Mouse (Mus musculus): ENCODE results near the gene Ykt6. TPM values are rescaled to one million over a fixed set of nuclear protein-coding genes. Genes with fewer than 3 reads are reported as not detected.

Ykt6 gene
- polyA plus RNA-seq, 1 experiment from 2014 or later, result 39.1 TPM

- Histone ChIP-seq H3K36me3 (ENCODE audit: control insufficient read depth, insufficient read depth, low read length) (0 out of 2 replicates have a peak, but pooled peaks cover 10% of the 10 kb centered on the region), H3K4me1 (ENCODE audit: control insufficient read depth, insufficient read depth, low read length) (no peaks in the 10 kb centered on the region), H3K27ac (ENCODE audit: low read depth, low read length) (no peak overlapping the region), H3K4me2 (ENCODE audit: low read depth, low read length) (no peak overlapping the region), H3K9me3 (ENCODE audit: control insufficient read depth, low read length) (no peaks in the 10 kb centered on the region), H3K9ac (replicated peaks; ENCODE audit: low read depth, low read length) (no peak overlapping the region), H3K27me3 (ENCODE audit: control insufficient read depth, insufficient read depth, low read length) (no peaks in the 10 kb centered on the region), H3K4me3 (ENCODE audit: low read depth, low read length) (no peak overlapping the region)
- no peak for ATAC-seq (ENCODE audit: low read depth)
- 56% methylated on average over 9 of the region's 9 CpGs for WGBS
These were observed 20.6 kb downstream of the Ykt6 start for GRCm38 (mm10) chr11:5976106-5976505.

- Histone ChIP-seq H3K4me3 (ENCODE audit: low read depth, low read length) (no peak overlapping the region), H3K4me2 (ENCODE audit: low read depth, low read length) (no peak overlapping the region), H3K9me3 (ENCODE audit: control insufficient read depth, low read length) (no peaks in the 10 kb centered on the region), H3K9ac (replicated peaks; ENCODE audit: low read depth, low read length) (no peak overlapping the region), H3K4me1 (ENCODE audit: control insufficient read depth, insufficient read depth, low read length) (no peaks in the 10 kb centered on the region), H3K27me3 (ENCODE audit: control insufficient read depth, insufficient read depth, low read length) (no peaks in the 10 kb centered on the region), H3K36me3 (ENCODE audit: control insufficient read depth, insufficient read depth, low read length) (no peaks in the 10 kb centered on the region), H3K27ac (ENCODE audit: low read depth, low read length) (no peak overlapping the region)
- 86% methylated on average over 7 of the region's 7 CpGs for WGBS
- ATAC-seq (ENCODE audit: low read depth), result no peak
These were observed 23.6 kb downstream of the Ykt6 start for GRCm38 (mm10) chr11:5979088-5979487.

- Histone ChIP-seq H3K27me3 (ENCODE audit: control insufficient read depth, insufficient read depth, low read length) (no peaks in the 10 kb centered on the region), H3K36me3 (ENCODE audit: control insufficient read depth, insufficient read depth, low read length) (no peaks in the 10 kb centered on the region), H3K4me3 (ENCODE audit: low read depth, low read length) (no peak overlapping the region), H3K4me1 (ENCODE audit: control insufficient read depth, insufficient read depth, low read length) (no peaks in the 10 kb centered on the region), H3K27ac (ENCODE audit: low read depth, low read length) (no peak overlapping the region), H3K9me3 (ENCODE audit: control insufficient read depth, low read length) (no peaks in the 10 kb centered on the region), H3K4me2 (ENCODE audit: low read depth, low read length) (no peak overlapping the region), H3K9ac (replicated peaks; ENCODE audit: low read depth, low read length) (no peak overlapping the region)
- no peak for ATAC-seq (ENCODE audit: low read depth)
- WGBS, result 94% methylated on average over 2 of the region's 2 CpGs
These were observed 24.6 kb downstream of the Ykt6 start for GRCm38 (mm10) chr11:5980108-5980507.

GRCm38 (mm10) chr11:5980561-5980960, 25.1 kb downstream of the Ykt6 start:
- ATAC-seq (ENCODE audit: low read depth), result no peak
- H3K36me3 ChIP-seq (ENCODE audit: control insufficient read depth, insufficient read depth, low read length), result no peaks in the 10 kb centered on the region
- no peaks in the 10 kb centered on the region for H3K9me3 ChIP-seq (ENCODE audit: control insufficient read depth, low read length)
- no peaks in the 10 kb centered on the region for H3K4me1 ChIP-seq (ENCODE audit: control insufficient read depth, insufficient read depth, low read length)
- no peaks in the 10 kb centered on the region for H3K27me3 ChIP-seq (ENCODE audit: control insufficient read depth, insufficient read depth, low read length)
- H3K4me3 ChIP-seq (ENCODE audit: low read depth, low read length), result no peak overlapping the region
- no peak overlapping the region for H3K27ac ChIP-seq (ENCODE audit: low read depth, low read length)
- H3K9ac ChIP-seq (replicated peaks; ENCODE audit: low read depth, low read length), result no peak overlapping the region
- no peak overlapping the region for H3K4me2 ChIP-seq (ENCODE audit: low read depth, low read length)
- WGBS, result 79% methylated on average over 8 of the region's 8 CpGs

GRCm38 (mm10) chr11:5981323-5981722, 25.8 kb downstream of the Ykt6 start:
- no peak for ATAC-seq (ENCODE audit: low read depth)
- H3K9ac ChIP-seq (replicated peaks; ENCODE audit: low read depth, low read length), result no peak overlapping the region
- H3K4me2 ChIP-seq (ENCODE audit: low read depth, low read length), result no peak overlapping the region
- WGBS, result 97% methylated on average over 7 of the region's 7 CpGs
- no peaks in the 10 kb centered on the region for H3K9me3 ChIP-seq (ENCODE audit: control insufficient read depth, low read length)
- no peaks in the 10 kb centered on the region for H3K36me3 ChIP-seq (ENCODE audit: control insufficient read depth, insufficient read depth, low read length)
- no peak overlapping the region for H3K27ac ChIP-seq (ENCODE audit: low read depth, low read length)
- H3K4me3 ChIP-seq (ENCODE audit: low read depth, low read length), result no peak overlapping the region
- H3K4me1 ChIP-seq (ENCODE audit: control insufficient read depth, insufficient read depth, low read length), result no peaks in the 10 kb centered on the region
- no peaks in the 10 kb centered on the region for H3K27me3 ChIP-seq (ENCODE audit: control insufficient read depth, insufficient read depth, low read length)

- Histone ChIP-seq H3K9me3 (ENCODE audit: control insufficient read depth, low read length) (no peaks in the 10 kb centered on the region), H3K4me3 (ENCODE audit: low read depth, low read length) (no peak overlapping the region), H3K27me3 (ENCODE audit: control insufficient read depth, insufficient read depth, low read length) (no peaks in the 10 kb centered on the region), H3K36me3 (ENCODE audit: control insufficient read depth, insufficient read depth, low read length) (no peaks in the 10 kb centered on the region), H3K27ac (ENCODE audit: low read depth, low read length) (no peak overlapping the region), H3K4me1 (ENCODE audit: control insufficient read depth, insufficient read depth, low read length) (no peaks in the 10 kb centered on the region), H3K9ac (replicated peaks; ENCODE audit: low read depth, low read length) (no peak overlapping the region), H3K4me2 (ENCODE audit: low read depth, low read length) (no peak overlapping the region)
- no peak for ATAC-seq (ENCODE audit: low read depth)
- WGBS, result 93% methylated on average over 5 of the region's 5 CpGs
These were observed 28.1 kb downstream of the Ykt6 start for GRCm38 (mm10) chr11:5983629-5984028.

GRCm38 (mm10) chr11:5988126-5988525, 32.6 kb downstream of the Ykt6 start:
- Histone ChIP-seq H3K9ac (replicated peaks; ENCODE audit: low read depth, low read length) (no peak overlapping the region), H3K9me3 (ENCODE audit: control insufficient read depth, low read length) (no peaks in the 10 kb centered on the region), H3K36me3 (ENCODE audit: control insufficient read depth, insufficient read depth, low read length) (0 out of 2 replicates have a peak, but pooled peaks cover 7% of the 10 kb centered on the region), H3K27ac (ENCODE audit: low read depth, low read length) (no peak overlapping the region), H3K4me3 (ENCODE audit: low read depth, low read length) (no peak overlapping the region), H3K4me1 (ENCODE audit: control insufficient read depth, insufficient read depth, low read length) (no peaks in the 10 kb centered on the region), H3K4me2 (ENCODE audit: low read depth, low read length) (no peak overlapping the region), H3K27me3 (ENCODE audit: control insufficient read depth, insufficient read depth, low read length) (no peaks in the 10 kb centered on the region)
- WGBS, result 82% methylated on average over 10 of the region's 10 CpGs
- ATAC-seq (ENCODE audit: low read depth), result no peak

- H3K9ac ChIP-seq (replicated peaks; ENCODE audit: low read depth, low read length), result no peak overlapping the region
- no peak overlapping the region for H3K4me2 ChIP-seq (ENCODE audit: low read depth, low read length)
- H3K4me3 ChIP-seq (ENCODE audit: low read depth, low read length), result no peak overlapping the region
- H3K4me1 ChIP-seq (ENCODE audit: control insufficient read depth, insufficient read depth, low read length), result no peaks in the 10 kb centered on the region
- H3K36me3 ChIP-seq (ENCODE audit: control insufficient read depth, insufficient read depth, low read length), result 0 out of 2 replicates have a peak, but pooled peaks cover 7% of the 10 kb centered on the region
- no peak for ATAC-seq (ENCODE audit: low read depth)
- no peak overlapping the region for H3K27ac ChIP-seq (ENCODE audit: low read depth, low read length)
- 84% methylated on average over 16 of the region's 16 CpGs for WGBS
- H3K9me3 ChIP-seq (ENCODE audit: control insufficient read depth, low read length), result no peaks in the 10 kb centered on the region
- H3K27me3 ChIP-seq (ENCODE audit: control insufficient read depth, insufficient read depth, low read length), result no peaks in the 10 kb centered on the region
These were observed 34.6 kb downstream of the Ykt6 start for GRCm38 (mm10) chr11:5989954-5990593.

- peak; percentile 50; the same call in 1 of the 2 replicates for ATAC-seq (ENCODE audit: low read depth)
These were observed 35.4 kb downstream of the Ykt6 start for GRCm38 (mm10) chr11:5990910-5991309.

More at GRCm38 (mm10) chr11:5990910-5991309, 35.4 kb downstream of the Ykt6 start:
- Histone ChIP-seq H3K4me3 (ENCODE audit: low read depth, low read length) (no peak overlapping the region), H3K27me3 (ENCODE audit: control insufficient read depth, insufficient read depth, low read length) (no peaks in the 10 kb centered on the region), H3K9me3 (ENCODE audit: control insufficient read depth, low read length) (no peaks in the 10 kb centered on the region), H3K4me1 (ENCODE audit: control insufficient read depth, insufficient read depth, low read length) (no peaks in the 10 kb centered on the region), H3K27ac (ENCODE audit: low read depth, low read length) (no peak overlapping the region), H3K9ac (replicated peaks; ENCODE audit: low read depth, low read length) (no peak overlapping the region), H3K4me2 (ENCODE audit: low read depth, low read length) (no peak overlapping the region), H3K36me3 (ENCODE audit: control insufficient read depth, insufficient read depth, low read length) (0 out of 2 replicates have a peak, but pooled peaks cover 7% of the 10 kb centered on the region)
- whole genome bisulfite sequencing, result 27% methylated on average over 4 of the region's 4 CpGs
